Mouse (Mus musculus) erythroid progenitor cell, adult 5-6 weeks (primary cell): ENCODE data around the gene Trpm4. TPM values are rescaled to one million over a fixed set of nuclear protein-coding genes. Genes with fewer than 3 reads are reported as not detected.
A peak's percentile ranks its signal among the peaks of the same experiment; 100 is the strongest.

ENCODE experiments used
- ATAC-seq: replicated peaks from 2 replicates; pipeline ENCODE4 v1.8.0; 2016; ENCODE audit warnings: moderate number of reproducible peaks, mild to moderate bottlenecking, moderate TSS enrichment, inconsistent platforms; ENCODE audit not compliant: poor library complexity, low FRiP score, severe bottlenecking
- total RNA-seq, 2 experiments: library from RNA; stranded (forward) in 1 of 2; stranded (reverse) in 1 of 2; fragments of 150-400 nt in 1 of 2; fragments of 186-747, 209-891 nt in 1 of 2; gene quantifications; 2 replicates each; pipeline versions ENCODE4 v1.2.3 to v1.2.4; 2015 to 2017; ENCODE audit warnings: low replicate concordance in 2 of 2

Gene Trpm4
- total RNA-seq, 2 experiments from 2014 or later, result not detected

DNA sequence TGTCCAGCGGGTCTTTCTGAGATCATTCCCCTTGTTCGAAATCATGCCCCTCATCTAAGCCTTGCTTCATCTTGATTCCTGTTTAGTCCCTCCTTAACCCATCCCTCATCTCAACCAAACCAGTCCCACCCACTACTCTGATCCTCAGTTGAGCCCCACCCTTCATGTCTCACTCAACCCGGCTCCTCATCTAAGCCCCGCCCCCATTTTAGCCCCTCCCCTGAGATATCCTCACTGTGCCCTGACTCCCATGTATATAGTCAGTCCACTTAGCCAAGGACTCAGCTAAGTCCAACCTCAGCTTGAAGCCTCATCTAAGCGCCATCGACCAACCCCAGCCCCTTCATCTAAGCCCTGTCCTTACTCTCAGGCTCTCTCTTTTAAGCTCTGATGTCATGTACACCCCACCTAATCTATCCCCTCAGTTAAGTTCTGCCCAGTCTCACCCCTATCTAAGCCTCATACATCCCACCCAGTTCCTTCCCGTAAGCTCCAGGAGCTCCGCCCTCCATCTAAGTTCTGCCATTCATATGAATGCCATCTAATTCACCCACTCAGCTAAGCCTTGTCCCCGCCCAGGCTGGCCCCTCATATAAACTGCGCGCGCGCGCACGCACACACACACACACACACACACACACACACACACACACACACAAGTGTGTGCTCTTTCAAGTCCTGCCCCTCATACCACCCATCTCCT lies 21.9 kb upstream of the Trpm4 start:
- ATAC-seq, result no peak

DNA sequence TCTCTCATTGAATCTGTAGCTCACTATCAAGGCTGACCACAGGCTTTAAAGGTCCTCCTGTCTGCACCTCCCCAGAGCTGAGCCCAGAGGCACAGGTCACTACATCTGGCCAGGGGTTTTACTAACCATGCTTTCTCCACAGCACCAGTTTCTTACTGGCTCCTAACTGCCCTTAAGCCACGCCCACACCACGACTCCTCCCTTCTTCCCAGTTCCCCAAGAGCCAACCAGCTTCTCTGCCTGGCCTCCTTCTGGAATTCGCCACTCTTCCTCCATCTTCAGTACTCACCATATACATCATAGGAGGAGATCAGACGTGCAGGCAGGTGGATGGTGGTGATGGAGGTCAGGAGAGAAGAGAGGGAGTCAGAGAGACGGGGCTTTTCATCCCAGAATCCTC lies 19.5 kb upstream of the Trpm4 start:
- no peak for ATAC-seq

DNA sequence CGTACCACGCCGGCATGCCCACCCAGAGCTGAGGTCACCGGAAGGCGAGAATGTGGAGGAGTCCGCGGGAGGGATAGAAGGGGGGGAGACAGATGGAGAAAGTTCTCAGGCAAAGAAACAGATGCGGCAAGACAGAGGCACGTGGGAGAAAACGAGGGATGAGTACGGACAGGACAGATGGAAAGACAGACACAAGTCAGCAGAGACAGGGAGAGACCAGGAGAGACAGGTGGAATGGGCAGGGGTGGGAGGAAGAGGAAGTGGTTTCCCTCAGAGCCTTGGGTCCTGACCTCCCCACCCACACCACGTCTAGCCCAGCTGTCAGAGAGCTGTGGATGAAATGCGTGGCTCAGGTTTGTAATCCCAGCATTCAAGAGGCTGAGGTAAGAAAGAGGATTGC lies 13.3 kb upstream of the Trpm4 start:
- no peak for ATAC-seq

DNA sequence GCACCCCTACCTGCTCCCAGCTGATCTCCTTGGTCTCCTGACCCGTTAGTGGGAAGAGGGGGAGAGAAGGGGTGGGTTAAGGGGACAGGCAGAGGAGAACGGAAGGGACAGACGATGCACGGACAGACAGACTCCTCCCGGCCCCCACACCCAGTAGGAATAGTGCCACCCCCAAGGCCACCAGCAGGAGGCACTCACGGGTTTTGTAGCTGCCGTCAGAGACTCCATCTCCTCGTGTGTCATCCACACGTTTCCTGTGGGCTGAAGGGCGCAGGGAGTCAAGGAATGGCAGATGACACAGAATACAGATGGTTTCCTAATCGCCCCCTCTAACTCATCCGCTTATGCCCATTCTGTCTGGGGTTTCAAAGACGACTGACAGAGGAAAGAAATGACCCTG lies 10.0 kb upstream of the Trpm4 start:
- no peak for ATAC-seq

DNA sequence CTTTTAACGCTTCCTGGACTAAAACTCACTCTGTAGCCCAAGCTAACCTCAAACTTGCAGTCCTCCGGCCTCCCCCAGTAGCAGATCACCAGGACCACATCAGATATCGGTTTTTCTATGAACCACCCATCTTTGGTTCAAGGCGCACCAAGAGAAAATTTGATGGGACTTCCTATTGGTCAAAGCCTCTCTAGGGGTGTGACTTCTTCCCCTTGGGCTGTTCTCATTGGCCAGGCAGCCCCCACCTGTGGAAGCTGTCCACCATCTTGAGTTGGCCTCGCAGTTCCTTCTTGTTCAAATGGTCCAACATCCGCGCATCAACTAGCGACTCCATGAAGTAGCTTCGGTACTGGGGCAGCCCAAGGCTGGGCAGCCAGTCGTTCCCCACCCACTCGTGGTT lies 8.5 kb upstream of the Trpm4 start:
- no peak for ATAC-seq

DNA sequence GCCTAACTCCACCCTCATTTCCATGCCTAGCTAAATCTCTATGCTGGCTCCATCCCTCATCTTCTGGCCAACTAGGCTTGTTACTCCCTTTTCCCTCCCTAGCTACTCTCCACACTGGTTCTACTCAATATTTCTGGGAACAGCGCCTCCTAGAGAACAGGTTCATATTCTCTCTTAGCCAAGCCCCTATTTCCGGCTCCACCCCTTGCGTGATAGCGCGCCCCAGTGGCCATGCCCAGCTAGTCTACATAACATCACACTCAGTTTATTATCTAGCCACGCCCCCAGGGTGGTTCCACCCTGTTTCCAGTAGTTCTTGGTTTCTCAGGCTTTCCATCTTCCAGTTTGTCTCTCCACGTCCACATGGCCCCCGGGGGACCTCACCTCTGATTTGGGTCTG lies 7.7 kb upstream of the Trpm4 start:
- peak; percentile 58; the same call in 1 of the 2 replicates for ATAC-seq

DNA sequence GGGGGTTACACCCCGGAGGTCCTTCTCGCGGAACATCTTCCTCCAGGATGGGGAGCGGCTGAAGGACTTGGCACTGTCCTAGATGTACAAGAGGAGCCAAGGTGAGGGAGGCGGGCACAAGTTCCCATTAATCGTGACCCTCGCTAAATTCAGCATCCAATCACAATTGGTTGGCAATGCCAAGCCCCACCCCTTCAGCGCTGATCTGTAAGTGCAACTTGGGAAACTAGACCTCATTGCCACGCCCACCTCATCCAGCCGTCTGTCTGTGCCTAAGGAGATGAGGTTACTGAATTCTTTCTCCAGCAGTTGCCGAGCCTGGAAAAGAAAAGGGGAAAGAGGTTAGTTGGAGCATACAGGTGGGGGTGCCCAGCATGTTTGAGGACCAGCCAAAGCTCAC lies 7.1 kb upstream of the Trpm4 start:
- ATAC-seq, result peak; percentile 45; the same call in 1 of the 2 replicates

DNA sequence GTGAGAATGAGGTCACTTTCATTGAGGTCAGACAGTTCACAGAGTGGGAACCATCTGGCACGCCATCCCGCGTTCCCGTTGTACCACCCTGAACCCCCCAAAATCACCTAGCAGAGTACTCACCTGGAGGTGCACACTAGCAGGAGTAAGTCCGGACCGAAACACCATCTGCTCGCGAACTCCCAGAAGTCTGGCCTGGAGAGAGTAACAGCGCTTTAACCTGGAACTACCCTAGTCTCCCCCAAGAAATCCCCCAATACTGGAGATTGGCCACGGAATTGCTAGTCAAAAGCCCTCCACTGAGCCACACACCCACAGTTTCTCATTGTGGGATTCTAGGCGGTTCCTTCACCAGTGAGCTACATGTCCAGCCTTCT lies 6.5 kb upstream of the Trpm4 start:
- no peak for ATAC-seq

DNA sequence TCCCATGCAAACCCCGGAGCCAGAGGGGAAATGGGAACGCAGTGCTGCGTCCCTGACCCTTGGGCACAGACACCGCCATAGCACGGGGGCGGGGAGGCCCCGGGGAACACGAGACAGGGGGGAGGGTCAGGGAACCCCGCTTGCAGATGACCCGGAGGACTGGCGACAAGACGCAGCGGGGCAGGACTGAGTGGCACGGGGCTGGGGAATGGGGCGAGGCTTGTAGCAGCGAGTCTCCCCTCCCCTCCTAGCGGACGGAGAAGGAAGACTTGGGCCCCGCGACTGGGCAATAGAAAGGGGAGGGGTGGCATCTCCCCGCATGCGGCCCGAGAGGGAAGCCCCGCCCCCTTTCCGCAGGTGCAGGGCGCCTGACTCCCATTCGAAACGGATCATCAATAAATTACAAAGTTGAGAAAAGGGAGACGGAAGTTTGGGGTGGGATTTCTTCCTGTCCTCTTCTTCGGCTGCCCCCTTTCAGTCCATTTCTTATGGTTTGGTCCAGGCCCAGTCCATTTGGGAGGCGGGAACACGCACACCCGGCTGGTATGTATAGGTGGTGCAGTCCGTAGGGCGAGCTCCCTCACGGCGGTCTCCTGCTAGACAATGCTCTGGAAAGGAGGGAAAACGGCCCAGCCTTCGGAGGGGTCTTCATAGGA lies 6.0 kb upstream of the Trpm4 start:
- ATAC-seq, result peak; percentile 68

DNA sequence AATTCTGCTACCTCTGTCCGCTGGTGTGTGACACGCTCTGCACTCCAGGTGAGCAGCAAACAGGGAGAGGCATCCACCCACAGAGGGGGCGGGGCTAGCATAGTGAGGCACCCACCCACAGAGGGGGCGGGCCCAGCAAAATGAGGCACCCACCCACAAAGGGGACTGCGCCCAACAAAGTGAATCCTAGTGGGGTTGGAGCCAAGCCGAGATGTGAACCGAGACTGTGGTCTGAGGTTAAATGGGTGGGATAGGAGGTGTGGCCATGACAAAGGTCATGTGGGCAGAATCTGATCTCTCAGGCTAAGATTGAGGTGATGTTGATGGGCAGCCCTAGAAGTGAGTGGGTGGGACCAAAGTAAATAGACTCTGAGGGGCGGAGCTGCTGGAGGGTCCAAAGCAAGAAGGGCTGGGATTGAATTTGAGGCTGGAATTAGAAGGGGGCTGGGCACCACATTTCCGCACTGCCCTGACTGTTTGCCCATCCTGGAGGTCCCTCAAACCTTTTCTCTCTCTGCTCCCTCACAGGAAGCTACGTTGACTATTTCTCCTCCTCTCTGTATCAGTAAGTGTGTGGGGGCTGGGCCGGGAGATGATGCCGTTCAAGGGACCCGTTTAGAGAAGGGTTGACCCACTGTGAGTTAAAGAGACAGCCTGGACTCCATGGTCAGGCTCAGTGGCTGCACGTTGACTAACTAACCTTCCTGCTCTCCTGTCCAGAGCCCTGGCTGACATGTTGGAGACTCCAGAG lies 4.8 kb upstream of the Trpm4 start:
- ATAC-seq, result no peak

DNA sequence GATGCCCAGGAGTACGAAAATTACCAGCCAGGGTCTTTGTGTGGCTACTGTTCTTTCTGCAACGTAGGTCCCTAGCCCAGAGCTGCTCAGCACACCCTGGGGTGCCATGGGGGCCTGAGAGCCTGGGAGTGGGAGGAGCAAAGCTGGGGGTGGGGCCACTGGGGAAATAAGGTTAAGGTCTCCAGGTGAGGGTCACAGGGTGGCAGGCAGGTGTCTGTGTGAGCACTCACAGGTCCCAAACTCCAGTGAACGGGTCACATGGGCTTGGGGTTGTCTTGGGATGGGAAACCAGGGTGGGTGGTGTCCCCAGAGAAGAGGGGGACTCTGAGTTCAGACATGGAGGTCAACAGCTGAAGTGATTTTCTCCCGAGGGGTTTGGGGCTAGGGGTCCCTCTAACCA lies 3.9 kb upstream of the Trpm4 start:
- no peak for ATAC-seq

DNA sequence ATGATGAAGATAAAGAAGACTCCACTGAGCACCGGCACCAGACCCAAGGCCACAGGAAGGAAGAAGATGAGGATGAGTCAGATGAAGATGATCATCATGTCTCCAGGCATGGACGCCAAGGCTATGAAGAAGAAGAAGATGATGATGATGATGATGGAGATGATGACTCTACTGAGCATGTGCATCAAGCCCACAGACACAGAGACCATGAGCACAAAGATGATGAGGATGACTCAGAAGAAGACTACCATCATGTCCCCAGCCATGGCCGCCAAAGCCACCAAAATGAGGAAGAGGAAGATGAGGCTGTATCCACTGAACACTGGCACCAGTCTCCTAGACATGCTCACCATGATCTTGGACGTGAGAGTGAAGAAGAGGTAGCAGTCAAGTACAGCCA lies 2.7 kb upstream of the Trpm4 start:
- ATAC-seq, result no peak

DNA sequence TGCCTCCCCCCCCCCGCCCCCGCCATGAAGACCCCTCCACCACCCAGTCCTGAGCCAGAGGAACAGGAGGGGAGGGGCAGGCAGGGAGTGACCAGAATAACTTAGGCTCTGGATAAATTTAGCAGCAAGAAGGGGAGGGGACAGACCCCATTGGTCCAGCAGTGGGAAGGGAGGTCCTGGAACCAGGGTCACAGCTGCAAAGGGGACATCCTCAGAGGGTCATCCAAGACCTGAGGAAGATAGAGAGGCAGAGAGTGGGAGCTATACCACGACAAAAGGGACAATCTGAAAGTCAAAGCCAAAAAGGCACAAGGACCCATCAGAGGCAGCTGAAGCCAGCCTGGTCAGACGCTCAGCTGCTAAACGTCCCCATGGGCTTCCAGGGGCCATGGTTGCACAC lies 1.5 kb upstream of the Trpm4 start, which contains the start of gene Hrc:
Hrc (plus strand) TSS at position 235 of the 400 bp plus-strand sequence.
- no peak for ATAC-seq

DNA sequence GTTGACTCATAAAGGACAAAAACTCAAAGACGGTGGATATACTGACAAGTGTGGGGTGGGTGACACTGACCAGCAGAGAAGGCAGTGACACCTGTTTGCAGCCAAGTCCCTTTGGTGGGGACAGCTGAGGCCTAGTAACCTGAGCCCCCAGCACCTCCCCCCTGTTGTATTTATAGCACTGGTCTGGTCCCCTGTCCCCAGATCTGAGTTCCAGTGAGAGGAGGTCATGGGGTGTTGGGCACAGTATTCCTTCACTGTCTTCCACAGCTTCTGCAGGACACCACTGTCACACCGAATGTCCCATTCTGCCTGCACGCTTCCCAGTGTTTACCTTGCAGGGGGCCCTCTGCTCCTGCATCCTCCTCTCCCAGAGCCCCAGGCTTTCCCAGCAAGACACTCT lies 1.0 kb upstream of the Trpm4 start:
- no peak for ATAC-seq

DNA sequence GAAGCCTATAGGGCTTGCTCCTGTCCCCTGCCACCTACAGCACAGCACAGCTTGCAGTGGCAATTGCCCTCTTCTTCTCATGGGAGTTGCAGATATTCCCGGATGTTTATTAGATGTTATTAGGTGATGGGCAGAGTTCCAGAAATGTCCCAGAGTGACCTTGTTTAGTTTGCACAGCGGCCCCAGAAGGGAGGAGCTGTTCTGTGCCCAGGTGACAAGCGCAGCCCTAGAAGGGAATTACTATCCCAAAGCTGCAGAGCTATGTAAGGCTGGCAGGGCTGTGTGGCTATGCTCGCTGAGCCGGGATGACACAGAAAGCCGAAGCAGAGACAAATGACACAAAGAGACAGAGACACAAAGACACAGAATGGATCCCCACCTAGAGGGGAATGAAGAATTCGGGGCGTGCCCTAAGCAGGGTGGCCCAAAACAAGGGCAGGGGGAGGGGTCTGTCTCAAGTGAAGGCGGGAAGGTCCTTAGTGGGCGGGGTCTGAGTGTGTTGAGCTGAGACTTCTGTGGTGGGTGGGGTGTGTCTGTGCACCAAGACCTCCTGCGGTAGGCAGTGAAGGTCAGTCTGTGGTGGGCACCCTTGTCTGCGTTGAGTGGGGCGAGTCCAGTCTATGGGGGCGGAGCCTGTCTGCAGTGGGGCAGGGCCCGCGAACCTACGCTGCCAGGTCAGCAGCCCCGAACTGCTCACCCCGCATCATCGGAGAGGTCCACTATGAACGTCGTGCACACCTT lies 725 bp downstream of the Trpm4 start:
- ATAC-seq, result no peak

DNA sequence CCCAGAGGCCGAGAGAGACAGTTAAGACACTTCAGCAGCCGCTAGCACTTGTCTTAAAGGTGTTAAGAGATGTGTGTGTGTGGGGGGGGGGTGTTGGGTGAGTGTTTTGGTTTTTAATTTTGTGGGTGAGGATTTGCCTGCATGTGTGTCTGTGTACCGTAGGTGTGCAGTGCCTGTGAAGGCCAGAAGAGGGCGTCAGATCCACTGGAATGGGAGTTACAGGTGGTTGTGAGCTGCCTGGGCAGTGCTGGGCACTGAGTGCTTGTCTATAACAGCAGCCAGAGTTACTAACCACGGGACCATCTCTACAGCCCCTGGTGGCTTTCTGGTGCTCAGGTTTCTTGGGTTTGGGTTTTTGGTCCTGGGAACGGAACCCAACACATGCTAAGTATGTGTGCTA lies 2.1 kb downstream of the Trpm4 start:
- ATAC-seq, result no peak

DNA sequence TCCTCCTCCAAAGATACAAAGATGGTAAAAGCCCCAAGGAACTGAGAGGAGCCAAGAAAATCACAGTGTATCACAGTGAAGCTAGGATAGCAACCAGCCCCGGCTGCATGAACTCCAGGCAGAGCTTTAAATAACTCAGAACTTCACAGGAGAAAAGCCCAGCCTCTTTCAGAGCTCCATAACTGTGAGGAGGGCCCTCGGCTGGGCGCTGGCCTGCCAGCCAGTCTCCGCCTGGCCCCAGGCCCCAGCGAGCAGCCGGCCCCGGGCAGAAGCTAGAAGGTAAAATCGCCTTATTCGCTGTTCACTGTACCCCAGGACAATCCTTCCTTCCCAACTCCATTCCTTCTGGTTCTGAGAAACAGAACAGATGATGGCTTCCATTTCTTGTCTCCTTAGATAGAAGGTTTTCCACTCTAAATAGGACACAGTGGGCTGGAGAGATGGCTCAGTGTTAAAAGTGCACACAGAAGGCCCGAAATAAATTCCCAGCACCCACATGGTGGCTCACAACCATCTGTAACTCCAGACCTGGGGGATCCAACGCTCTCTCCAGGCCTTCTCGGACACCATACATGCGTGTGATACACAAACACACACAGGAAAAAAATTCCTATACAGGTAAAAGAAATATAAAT lies 4.6 kb downstream of the Trpm4 start:
- ATAC-seq, result no peak

DNA sequence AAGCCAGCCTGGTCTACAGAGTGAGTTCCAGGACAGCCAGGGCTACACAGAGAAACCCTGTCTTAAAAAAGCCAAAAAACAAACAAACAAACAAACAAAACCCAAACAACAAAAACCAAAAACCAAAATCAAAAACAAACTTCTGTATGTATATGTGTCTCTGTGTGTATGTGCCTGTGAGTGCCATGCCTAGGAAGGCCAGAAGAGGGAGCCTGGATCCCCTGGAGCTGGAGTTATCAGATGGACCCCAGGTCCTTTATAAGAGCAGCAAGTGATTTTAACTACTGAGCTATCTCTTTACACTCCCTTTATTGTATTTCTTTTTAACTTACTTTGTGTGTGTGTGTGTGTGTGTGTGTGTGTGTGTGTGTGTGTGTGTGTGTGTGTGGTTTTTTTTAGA lies 7.8 kb downstream of the Trpm4 start:
- no peak for ATAC-seq

DNA sequence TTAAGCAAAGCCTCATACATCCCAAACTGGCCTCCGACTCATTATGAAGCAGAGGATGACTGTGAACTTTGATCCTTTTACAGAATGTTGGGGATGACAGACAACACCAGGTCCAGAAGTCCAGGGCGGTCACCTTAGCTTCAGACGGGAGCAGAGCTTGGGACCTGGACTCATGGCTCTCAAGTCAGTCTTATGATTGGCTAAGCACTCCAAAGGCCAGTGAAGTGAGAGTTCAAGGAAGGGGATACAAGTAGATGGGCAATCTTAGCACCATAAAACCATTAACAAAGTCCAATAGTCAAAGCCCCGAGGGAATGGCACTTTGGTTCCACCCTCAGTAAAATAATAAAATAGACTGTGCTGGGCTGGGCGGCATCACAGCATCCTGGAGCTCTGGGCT lies 10.5 kb downstream of the Trpm4 start:
- ATAC-seq, result no peak

DNA sequence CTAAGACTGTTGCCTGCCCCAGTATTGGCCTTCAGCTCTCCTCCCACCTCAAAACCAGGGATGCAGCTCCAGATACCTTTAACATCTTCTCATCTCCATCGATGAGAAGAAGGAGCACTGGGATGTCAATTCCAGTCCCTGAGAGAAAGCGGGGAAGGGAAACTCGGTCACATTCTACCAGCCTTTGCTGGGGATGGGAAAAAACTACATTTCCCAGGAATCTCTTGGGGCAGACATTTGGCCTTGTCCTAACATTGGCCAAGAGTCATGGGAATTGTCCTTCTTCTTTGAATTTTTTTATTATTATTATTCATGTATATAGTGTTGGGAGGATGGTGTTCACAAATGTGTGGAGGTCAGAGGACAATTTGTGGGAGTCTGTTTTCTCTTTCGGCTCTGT lies 11.3 kb downstream of the Trpm4 start:
- no peak for ATAC-seq
